Mouse (Mus musculus): Measurements from ENCODE around the gene Madd. TPM values are rescaled to one million over a fixed set of nuclear protein-coding genes. Genes with fewer than 3 reads are reported as not detected.

The Madd gene
- polyA plus RNA-seq, 1 experiment from 2014 or later = 14.3 TPM

Other genes with a start within 250 kb of the Madd start
- gene Celf1, start 243.5 kb downstream of the Madd start, polyA plus RNA-seq (2015; fragmentation: Nextera tagmentation; extraction: Ambion mirVana) = 77.6 and 83.4 TPM in 2 replicates
- gene Rapsn, start 148.2 kb downstream of the Madd start, polyA plus RNA-seq (2015; fragmentation: Nextera tagmentation; extraction: Ambion mirVana) = 2.0 and 4.5 TPM in 2 replicates
- gene Psmc3, start 129.8 kb downstream of the Madd start, polyA plus RNA-seq (2015; fragmentation: Nextera tagmentation; extraction: Ambion mirVana) = 225 and 243 TPM in 2 replicates
- 42.8 and 45.5 TPM in 2 replicates for gene Slc39a13, start 113.4 kb downstream of the Madd start, polyA plus RNA-seq (2015; fragmentation: Nextera tagmentation; extraction: Ambion mirVana)
- 9.5 and 13.5 TPM in 2 replicates for gene Spi1, start 101.4 kb downstream of the Madd start, polyA plus RNA-seq (2015; fragmentation: Nextera tagmentation; extraction: Ambion mirVana)
- 0.50 and 0.67 TPM in 2 replicates for gene Mybpc3, start 65.7 kb downstream of the Madd start, polyA plus RNA-seq (2015; fragmentation: Nextera tagmentation; extraction: Ambion mirVana)
- 4.8 and 6.0 TPM in 2 replicates for gene Nr1h3, start 19.0 kb upstream of the Madd start, polyA plus RNA-seq (2015; fragmentation: Nextera tagmentation; extraction: Ambion mirVana)
- gene Acp2, start 19.0 kb upstream of the Madd start, polyA plus RNA-seq (2015; fragmentation: Nextera tagmentation; extraction: Ambion mirVana) = 19.8 and 20.8 TPM in 2 replicates
- 18.2 and 18.5 TPM in 2 replicates for gene Ddb2, start 53.1 kb upstream of the Madd start, polyA plus RNA-seq (2015; fragmentation: Nextera tagmentation; extraction: Ambion mirVana)
- 42.8 and 43.8 TPM in 2 replicates for gene Pacsin3, start 72.1 kb upstream of the Madd start, polyA plus RNA-seq (2015; fragmentation: Nextera tagmentation; extraction: Ambion mirVana)
- gene Arfgap2, start 81.1 kb upstream of the Madd start, polyA plus RNA-seq (2015; fragmentation: Nextera tagmentation; extraction: Ambion mirVana) = 71.4 and 80.2 TPM in 2 replicates